Mouse (Mus musculus): ENCODE data around the gene Haus2.
"Not testable (repeated sequence)": the region's sequence is repeated elsewhere in the genome, so short reads cannot be mapped to it uniquely, and the experiment has no call there.

The Haus2 gene

DNA sequence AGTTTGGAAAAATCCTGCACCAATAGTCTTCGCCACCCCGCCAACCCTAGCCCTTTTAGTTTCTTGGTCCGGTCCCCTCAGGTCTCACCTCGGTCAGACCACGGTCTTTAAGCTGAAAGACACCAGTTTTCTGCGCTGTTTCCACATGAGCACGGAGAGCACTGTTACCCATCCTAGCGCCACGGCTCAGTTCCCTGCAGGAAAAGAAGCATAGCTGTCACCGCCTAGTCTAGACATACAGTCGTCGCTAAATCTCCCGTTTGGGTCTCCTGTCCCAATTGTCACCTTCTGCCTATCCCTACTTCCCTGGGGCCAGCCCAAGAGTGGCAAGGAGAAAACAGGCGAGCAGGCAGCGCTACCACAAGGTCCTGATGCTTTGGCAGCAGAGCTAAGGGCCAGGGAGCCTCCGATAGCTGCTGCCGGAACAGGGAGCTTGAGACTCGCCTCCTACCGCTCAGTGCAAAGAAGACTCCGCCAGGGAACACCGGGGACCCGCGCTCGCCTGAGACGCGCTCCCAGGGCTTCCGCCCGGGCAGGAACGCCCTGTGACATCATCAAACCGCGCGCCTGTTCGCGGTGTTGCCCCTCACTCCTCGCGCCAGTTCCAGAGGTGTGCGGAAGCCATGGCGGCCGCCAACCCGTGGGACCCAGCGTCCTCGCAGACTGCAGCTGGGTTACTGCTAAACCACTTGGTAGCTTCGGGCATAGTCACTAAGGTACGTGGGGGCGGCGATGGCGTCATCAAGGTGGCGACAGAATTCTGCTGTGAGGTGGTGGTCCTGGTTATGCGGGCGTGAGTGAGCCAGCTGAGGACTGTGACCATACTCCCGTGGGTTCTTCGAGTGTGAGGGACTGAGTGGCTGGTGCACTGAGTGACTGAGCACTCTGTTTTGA, at the start of gene Haus2, which contains the start of gene Lrrc57:
Haus2 (plus strand) TSS at position 554 of the 894 bp plus-strand sequence.
Lrrc57 (minus strand) TSS at position 691 of the 894 bp plus-strand sequence.
- peak; percentile 87 for DNase-seq (ENCODE audit: low spot score)

DNA sequence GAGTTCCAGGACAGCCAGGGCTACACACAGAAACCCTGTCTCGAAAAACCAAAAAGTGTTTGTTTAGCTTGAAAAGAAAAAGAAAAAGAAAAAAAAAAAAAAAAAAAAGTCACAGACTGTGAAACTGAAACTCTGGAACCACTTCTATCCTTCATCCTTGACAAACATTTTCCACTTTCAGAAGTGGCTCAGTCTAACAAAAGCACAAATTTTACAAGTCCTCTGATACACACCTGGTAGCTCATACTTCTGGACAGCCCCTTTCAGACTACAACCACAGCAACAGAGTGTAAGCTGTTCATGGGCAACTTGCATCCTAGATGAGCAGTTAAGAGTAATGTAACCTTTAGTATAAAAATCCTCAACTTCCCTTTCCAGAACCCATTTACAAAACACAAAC, 47.7 kb upstream of the Haus2 start:
- DNase-seq (ENCODE audit: low spot score), result no peak

DNA sequence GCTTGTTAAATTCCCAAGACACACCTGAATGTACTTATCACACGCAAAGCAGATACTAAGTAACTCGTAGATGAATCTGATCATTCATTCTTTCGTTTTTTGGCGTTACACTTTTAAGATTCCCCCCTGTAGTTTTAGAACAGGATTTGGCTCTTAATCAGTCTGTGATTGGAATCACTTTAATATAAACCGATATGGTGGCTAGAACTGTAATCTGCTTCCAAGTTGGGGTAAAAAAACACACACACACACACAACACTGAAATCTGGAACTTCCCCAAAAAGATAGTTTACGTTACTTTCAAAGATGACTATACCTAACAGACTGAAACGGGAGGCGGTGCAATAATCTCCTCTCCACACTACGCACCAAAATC, 46.3 kb upstream of the Haus2 start:
- no peak for DNase-seq (ENCODE audit: low spot score)

DNA sequence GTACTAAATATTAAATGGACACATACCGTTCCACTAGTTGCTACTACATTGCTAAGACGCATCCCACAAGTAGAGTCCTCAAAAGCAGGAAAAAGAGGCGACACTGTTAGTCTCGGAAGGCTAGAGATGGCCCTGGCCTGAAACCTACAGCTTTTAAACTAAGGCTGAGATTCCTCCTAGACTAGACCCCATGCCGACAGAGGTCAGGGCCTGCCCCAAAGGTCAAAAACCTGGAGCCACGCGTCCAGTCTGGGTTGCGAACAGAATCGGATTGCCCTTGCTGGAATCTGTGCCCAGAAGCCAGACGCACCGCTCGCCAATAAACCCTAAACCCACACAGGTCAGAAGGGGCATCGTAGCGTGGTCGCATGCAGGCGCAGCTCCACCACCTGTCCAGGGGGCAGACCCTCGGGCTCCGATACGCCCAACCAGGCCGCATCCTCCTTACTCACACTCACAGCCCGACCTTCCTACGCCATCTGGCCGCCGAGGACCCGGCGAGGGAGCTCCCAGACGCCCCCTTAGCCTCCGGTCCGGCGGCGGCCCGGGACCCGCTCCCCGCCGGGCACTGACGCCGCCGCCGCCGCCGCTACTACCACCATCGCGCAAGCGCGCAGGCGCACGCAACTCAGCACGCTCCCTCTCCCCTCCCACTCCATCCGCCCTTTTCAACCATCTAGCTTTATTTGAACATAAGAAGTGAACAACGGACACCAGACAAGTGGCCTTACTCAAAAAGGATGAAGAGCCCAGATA, 45.8 kb upstream of the Haus2 start, which contains the start of gene Zfp106:
Zfp106 (minus strand) TSS at position 609 of the 756 bp plus-strand sequence.
- DNase-seq (ENCODE audit: low spot score), result peak; percentile 78

DNA sequence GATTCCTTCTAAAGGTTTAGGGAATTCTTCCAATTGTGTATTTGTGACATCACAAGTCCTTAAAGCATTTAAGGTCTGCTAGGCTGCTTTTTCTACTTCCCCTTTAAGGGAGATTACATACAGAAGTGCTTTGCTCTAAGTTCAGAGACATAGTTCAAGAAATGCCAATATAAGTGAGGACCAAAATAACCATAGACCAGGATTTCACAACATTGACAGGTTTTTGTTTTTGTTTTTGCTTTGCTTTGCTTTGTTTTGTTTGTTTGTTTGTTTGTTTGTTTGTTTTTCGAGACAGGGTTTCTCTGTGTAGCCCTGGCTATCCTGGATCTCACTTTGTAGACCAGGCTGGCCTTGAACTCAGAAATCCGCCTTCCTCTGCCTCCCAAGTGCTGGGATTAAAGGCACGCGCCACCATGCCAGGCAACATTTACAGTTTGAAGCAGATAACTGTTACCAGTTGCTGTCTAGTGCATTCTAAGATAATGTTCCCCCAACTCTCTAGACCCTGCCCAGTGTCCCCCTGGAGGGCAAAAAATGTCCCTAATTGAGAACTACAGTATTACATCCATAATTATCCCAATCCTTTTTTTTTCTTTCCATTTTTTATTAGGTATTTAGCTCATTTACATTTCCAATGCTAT, 44.5 kb upstream of the Haus2 start:
- not testable (repeated sequence) for DNase-seq (ENCODE audit: low spot score)

DNA sequence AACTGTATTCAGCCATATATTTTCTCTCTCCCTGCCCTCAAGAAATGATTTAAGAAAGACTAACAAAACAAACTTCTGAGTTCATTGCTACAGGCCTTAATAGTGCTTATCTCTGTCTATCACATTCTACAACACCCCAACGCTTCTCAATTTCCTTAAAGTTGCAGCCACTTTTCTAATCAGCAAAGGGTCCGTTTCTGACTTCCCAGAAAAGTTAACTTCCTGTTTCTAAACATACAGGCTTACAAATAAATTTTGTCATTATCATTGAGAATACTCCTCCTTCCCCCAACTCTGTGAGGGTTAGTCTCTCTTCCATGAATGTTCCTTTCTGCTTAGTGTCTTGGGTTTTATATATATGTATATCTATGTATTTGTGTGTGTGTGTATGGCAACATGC, 43.8 kb upstream of the Haus2 start:
- DNase-seq (ENCODE audit: low spot score), result peak; percentile 42

DNA sequence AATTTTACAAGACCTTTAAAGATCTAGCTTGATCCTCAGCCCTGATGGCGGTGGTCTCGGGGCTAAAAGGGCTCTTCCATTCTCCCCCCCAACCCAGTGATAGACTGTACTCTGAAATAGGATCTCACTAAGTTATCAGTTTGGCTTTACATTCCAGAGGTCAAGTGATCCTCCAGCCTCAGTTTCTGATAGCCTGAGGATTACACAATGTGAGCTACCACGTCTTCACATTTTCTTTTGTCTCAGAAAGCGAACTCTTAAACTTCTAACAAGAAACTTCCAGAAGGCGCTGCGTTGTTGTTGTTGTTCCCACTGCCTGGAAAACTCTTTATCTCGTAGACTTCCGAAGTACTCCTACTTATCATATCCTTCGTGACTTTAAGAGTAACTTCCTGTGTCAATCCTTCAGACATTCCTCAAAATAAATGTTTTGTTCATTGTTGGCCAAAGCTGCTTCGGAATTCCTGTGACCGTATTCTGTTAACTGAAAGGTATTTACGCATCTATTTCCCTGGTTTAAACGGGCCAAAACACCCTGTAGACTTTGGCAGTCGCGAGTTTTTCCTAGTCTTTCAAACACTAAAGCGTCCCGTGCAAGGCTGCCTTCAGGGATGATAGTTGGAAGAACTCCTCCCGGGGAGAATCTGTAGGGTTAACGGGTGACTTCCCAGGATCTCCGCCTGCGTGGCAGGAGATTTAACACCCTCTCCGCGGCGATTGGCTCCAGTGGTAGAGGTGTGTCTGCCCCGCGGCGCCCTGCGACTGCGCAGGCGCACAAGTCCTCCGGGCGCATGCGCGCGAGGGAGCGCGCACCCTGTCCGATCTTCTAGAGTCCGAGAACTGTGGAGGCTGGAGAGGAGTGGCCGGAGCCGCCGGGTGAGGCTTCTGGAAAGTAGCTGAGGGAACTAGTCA, 42.0 kb upstream of the Haus2 start, which contains the start of gene Snap23:
Snap23 (plus strand) TSS at position 786 of the 912 bp plus-strand sequence.
- peak; percentile 90 for DNase-seq (ENCODE audit: low spot score)

DNA sequence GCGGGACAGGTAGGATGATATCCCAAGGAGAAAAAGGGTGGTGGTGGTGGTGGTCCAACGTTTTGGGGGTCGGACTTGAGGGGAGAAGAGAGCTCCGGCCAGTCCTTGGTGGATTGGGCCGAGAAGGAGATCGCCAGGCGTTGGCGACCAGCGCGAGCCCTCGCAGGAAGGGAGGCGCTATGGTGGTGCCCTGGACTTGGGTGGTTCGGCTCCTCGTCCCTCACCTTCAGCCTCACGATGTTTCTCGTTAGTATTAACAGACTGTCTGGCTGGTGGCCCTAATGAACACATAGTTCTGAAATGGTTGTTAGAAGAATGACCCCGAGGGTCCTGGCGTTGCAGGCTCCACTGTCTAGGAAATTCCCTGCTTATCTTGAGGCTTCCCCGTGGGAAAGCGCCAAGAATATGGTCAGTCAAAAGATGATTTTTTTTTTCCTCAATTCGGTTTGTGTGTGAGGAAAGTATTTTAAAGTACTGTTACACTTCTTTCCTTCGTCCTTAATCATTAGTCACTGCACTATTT, 41.3 kb upstream of the Haus2 start:
- DNase-seq (ENCODE audit: low spot score), result peak; percentile 35

DNA sequence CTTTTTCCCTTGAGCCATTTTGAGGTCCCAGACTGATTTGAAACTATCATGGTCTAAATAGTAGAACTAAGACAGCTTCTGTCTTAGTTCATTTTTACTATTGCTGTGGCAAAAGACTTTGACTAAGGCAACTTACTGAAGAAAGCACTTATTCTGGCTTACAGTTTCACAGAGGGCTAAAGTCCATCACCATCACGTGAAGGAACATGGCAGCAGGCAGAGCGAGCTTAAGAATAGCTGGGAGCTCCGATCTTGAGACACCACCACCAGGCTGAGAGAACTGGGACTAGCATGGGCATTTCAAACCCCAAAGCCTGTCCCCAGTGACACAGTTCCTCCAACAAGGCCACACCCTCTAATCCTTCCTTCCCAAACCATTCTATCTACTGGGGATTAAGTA, 38.1 kb upstream of the Haus2 start:
- no peak for DNase-seq (ENCODE audit: low spot score)

DNA sequence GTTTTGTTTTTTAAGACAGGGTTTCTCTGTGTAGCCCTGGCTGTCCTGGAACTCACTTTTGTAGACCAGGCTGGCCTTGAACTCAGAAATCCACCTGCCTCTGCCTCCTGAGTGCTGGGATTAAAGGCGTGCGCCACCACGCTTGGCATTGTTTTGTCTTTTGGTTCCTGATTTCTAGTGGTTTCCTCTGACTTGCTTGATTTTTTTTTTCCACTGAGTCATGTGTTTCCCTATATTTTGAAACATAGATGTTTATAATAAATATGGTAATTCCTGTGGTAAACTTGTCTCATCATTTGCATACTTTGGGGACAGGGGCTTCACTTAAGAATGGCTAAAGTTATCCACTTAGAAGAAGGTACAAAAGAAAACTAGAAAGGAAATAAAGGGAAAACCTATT, 37.0 kb upstream of the Haus2 start:
- not testable (repeated sequence) for DNase-seq (ENCODE audit: low spot score)

DNA sequence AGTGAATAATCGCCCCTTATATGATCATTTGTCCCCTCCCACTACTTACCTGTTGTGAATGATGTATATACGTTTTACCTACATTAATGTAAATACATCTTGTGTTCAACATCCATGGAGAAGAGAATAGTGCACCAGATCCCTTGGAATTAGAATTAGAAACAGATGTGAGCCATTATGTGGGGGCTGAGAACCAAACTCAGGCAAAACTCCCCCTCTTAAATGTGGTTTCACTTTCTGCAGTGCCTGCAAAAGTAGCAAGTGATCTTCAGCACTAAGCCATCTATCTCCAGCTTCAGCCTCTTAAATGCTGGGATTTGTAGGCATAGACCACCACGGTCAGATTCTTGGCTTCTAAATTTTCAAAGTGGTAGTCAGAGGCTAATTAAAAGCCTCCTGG, 34.1 kb upstream of the Haus2 start:
- DNase-seq (ENCODE audit: low spot score), result no peak

DNA sequence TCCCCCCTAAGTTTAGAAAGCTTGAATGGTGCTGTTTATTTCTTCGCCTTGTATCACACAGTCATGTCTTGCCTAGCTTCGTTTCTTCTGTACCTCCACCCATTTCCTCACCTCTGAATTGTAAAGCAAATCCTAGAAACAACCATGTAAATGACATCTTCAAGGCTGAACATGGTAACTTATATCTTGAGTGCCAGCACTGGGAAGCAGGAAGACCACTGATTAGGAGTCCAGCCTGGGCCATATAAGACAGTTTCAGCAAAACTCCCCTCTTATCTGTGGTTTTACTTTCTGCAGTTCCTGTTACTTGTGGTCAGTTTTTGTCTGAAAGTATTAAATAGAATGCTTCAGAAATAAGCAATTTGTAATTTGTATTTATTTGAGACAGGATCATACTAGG, 33.2 kb upstream of the Haus2 start:
- no peak for DNase-seq (ENCODE audit: low spot score)

DNA sequence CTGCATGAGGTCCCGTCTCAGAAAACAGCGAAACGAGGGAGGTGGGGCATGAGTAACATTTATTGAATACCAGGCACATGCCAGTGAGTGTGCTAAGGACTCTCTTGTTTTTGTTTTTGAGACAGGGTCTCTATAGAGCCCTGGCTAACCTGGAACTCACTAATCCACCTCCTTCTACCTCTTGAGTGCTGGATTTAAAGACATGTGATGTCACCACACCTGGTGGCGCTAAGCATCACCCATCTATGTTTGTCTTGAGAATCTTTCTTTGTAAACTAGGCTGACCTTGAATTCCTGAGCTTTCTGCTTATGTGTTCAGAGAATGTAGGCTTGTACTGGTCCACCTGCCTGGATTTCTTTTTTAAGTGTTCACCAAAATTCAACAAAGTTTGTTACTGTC, 31.4 kb upstream of the Haus2 start:
- DNase-seq (ENCODE audit: low spot score), result no peak

DNA sequence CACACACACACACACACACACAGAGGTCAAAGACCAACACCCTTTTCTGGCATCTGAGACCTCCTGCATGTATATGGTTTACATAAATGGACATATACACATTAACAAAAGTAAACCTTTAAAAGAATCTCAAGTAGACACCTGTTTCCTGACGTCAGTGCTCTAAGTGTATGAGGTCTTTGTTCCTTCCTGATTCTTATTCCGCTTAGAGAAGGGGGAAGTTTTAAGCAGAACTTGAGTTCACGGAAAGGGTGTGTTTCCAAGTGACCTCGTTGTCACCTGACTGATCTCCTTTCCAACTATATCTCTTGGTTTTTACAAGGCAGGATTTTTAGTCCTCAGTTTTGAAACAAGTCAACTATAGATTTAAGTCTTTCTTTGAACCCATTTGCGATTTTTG, 30.9 kb upstream of the Haus2 start:
- peak; percentile 32 for DNase-seq (ENCODE audit: low spot score)

DNA sequence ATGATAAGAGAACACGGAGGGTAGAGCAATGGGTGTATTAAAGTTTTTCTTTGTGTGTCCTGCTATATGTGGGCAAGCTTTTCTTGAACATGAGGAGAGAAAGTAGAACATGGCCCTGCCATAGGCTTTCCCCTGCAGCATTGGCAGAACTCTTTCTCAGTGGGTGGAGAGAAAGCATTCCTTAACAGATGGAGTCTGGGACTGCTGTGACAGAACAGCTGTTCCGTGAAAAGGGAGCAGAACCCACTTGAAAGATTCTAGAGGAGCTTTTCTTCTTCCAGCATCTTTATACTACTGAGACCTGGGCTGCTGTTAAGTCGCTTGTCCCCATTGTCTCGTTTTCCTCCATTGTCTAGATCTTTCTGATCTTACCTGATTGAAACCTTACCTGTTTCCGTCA, 19.4 kb upstream of the Haus2 start:
- DNase-seq (ENCODE audit: low spot score), result no peak

DNA sequence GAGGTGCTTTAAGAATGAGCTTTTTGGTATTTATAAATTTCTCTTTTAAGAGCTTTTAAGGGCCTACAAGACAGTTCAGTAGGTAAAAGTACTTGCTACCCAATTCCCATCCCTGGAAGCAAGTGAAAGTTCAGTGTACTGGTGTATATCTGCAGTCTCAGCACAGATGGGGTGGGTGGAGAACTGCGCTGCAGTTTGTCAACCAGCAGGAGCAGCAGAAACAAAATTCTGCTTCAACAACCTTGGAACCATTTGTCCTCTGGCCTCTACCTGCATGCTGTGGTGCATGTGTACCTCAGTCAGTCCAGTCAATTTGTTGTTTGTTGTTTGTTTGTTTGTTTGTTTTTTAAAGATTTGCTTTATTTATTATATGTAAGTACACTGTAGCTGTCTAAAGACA, 17.0 kb upstream of the Haus2 start:
- DNase-seq (ENCODE audit: low spot score), result no peak

DNA sequence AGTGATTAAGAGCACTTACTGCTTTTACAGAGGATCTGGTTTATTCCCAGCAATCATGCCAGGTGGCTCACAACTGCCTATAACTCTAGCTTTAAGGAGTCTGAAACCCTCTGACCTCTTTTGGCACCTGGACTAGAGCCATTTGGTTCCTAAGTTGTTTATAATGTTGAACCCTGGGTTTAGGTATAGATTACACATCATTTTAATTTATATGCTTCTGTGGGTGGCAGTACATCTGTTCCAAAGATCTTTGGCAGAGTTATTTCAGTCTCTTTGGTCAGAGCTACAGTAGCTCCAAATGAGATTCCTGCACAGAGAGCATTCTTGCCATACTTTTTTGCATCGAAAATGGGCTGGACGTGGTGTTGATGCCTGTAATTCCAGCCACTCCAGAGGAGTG, 11.4 kb upstream of the Haus2 start:
- no peak for DNase-seq (ENCODE audit: low spot score)

DNA sequence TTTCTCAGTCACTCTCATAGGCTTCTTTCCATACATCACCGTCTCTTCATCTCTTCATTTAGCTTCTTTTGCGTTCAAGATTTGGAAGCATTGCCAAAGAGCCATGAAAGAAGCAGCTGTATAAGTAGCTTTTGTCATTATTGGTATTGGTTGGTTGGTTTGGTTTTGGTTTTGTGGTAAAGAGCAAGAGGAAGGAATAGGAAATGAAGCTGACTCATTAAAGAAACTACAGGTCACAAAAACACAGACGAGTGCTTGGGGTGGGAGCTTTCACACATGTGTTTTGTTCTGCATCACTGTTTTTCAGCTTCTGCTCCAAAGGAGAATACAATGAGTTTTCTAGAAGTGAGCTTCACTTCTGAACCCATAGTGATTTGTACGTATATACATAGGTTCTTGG, 9.7 kb upstream of the Haus2 start:
- DNase-seq (ENCODE audit: low spot score), result no peak

DNA sequence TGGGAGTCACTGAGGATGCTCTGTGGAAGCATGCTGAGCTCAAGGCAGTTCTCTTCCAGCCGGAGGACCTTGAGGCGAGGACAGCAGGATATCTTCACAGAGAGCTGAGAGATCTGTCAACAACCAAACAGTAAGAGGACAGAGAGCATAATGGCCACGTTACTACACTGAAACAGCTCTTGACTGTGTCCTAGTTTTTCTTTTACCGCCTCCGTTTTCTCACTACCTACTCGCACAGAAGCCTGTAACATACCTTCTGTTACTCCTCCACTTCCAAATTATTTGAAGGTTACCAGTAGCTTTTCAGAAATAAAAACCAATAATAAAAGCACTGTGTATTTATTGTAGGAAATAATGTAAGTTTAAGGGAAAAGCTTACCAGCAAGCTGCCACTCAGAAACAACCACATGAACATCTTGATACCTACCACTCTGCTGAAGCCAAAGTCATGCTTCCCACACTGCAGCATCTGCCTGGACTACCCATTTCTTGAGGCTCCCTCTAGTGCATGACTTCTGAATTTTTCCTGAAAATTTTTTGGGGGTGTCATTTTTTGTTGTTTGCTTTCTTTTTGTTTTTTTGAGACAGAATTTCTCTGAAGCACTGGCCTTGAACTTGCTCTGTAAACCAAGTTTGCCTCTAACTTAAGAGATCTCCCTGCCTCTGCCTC, 3.0 kb upstream of the Haus2 start:
- DNase-seq (ENCODE audit: low spot score), result no peak

DNA sequence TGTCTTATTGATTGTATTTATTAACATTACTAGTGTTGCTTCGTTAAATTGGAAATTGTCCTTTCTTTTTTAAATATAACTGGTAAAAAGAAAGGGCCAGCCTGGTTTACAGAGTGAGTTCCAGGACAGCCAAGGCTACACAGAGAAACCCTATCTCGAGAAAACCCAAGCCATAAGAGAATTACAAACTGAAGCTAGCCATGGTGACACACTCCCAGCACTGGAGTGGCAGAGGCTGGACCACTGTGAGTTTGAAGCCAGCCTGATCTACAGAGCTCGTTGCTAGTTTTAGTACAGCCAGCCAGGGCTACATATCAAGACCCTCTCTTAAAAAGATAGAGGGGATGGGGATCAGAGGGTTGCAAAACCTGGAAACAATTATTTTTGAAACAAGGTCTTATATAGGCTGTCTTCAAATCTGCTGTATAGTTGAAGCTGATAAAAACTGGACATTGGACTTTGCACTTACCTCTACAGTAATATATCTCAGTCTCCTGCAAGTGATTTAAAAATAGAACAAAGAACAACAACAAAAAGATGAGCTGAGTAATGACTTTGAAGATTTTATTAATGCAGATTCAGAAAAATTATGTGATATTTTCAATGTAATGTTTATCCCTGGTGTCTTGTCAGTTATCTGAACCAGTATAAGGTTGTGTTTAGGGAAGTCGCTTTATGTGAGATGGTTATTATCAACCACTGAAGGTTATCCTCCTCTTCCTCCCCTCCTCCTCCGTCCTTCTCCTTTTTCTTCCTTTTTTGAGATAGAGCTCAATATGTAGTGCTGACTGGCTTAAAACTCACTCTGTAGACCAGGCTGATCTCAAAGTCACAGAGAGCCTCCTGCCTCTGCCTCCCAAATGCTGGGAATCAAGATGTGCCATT, 7.3 kb downstream of the Haus2 start:
- DNase-seq (ENCODE audit: low spot score), result no peak

Measured in c-Kit-positive CD71-positive TER-119-positive erythroid progenitor cells, embryonic 14.5 days (primary cell).